Mouse (Mus musculus): ENCODE data around the gene Plxna2.

DNA sequence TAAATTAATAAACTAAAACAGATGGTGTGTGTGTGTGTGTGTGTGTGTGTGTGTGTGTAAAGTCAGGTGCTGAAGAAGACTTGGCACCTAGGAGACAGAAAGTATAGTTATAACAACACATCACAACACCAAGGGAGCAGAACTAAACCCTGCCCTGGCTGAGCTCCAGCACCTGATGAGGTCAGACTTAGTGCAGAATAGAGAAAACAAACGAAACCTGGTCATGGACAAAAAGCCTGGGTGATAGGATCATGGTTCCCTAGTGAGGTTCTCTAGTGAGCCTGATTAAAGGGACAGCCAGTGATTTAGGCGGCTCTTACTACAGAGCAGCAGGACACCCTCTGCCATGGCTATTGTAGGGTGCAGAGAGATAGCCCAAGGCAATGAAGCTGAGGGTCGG is 218.2 kb downstream of the Plxna2 start:
- TF ChIP-seq POLR2A (IDR thresholded peaks at IDR 0.05; ENCODE audit: borderline replicate concordance, low read depth, low read length) (no peak), CTCF (IDR thresholded peaks at IDR 0.05; ENCODE audit: low read depth, low read length) (no peak)
